23 mouse cellular contexts compared by ENCODE assay signal in genomic region chr19:55166741-55167140, GRCm38 (mm10). TPM values are rescaled to one million over a fixed set of nuclear protein-coding genes. Genes with fewer than 3 reads are reported as not detected.
DNase-seq lines count a peak whose midpoint lies in the region; ATAC-seq and TF ChIP-seq lines count a peak whose summit lies in the region.
"Had no signal": no experiment of that assay in that cellular context is flagged by ENCODE, and none has a peak within 500 bp of the region (broad histone marks: within the 10 kb centered on the region; RNA-seq: fewer than 3 reads in every experiment).

No protein-coding gene starts in this region.

- no peak overlapping the region for H3K4me3 ChIP-seq in liver, postnatal 0 days (ENCODE audit: low read depth, low read length)
- no peak overlapping the region for H3K4me3 ChIP-seq in brown adipose tissue, adult 24 weeks (ENCODE audit: insufficient read depth, low read depth, low read length)
- H3K4me3 ChIP-seq: embryonic facial prominence, embryonic 10.5 days; embryonic facial prominence, embryonic 12.5 days; forebrain, embryonic 13.5 days; forebrain, embryonic 15.5 days had no signal

- ATAC-seq in liver, postnatal 0 days = peak; percentile 59; the same call in 1 of the 2 replicates
- ATAC-seq: forebrain, embryonic 13.5 days; forebrain, embryonic 15.5 days; forebrain, postnatal 0 days had no signal

- no peaks in the 10 kb centered on the region for H3K36me3 ChIP-seq in liver, postnatal 0 days (replicated peaks; ENCODE audit: insufficient read depth, low read length)
- H3K36me3 ChIP-seq: embryonic facial prominence, embryonic 10.5 days; embryonic facial prominence, embryonic 12.5 days; forebrain, embryonic 15.5 days had no signal

- no peak for TF ChIP-seq CTCF in liver, postnatal 0 days (IDR thresholded peaks at IDR 0.05; ENCODE audit: low read depth)

- no peak overlapping the region for H3K9ac ChIP-seq in liver, postnatal 0 days (replicated peaks)
- H3K9ac ChIP-seq: embryonic facial prominence, embryonic 12.5 days; forebrain, embryonic 13.5 days; forebrain, embryonic 15.5 days; forebrain, postnatal 0 days had no signal

- H3K4me2 ChIP-seq in liver, postnatal 0 days (ENCODE audit: low read depth, low read length) = no peak overlapping the region
- H3K4me2 ChIP-seq: embryonic facial prominence, embryonic 12.5 days; forebrain, embryonic 13.5 days; forebrain, embryonic 15.5 days had no signal

- DNase-seq in kidney, adult 9 months = peak; percentile 47
- no peak for DNase-seq in kidney, adult 18-20 months
- DNase-seq in liver, postnatal 0 days = no peak
- DNase-seq in liver = no peak
- DNase-seq in cerebellum, postnatal 4 days (ENCODE audit: low spot score in 2 of 2) = no peak
- DNase-seq: adrenal gland, adult 8-10 months; adrenal gland, postnatal 14 days; adrenal gland, postnatal 36 days; cerebellum, adult 11 months; cerebellum, adult 18-20 months; cerebellum, adult 8-10 months; cerebellum, adult 9-11 months; cerebellum, postnatal 14 days; cerebellum, postnatal 36 days; forebrain, postnatal 0 days had no signal

- H3K9me3 ChIP-seq in liver, postnatal 0 days (ENCODE audit: low read length) = peaks cover 2% of the 10 kb centered on the region; the same call in 1 of the 2 replicates
- H3K9me3 ChIP-seq: forebrain, embryonic 15.5 days had no signal

- H3K4me1 ChIP-seq in liver, postnatal 0 days (ENCODE audit: insufficient read depth) = 0 out of 2 replicates have a peak, but pooled peaks cover 2% of the 10 kb centered on the region
- H3K4me1 ChIP-seq in brown adipose tissue, adult 24 weeks (ENCODE audit: control insufficient read depth, insufficient read depth, insufficient read length, low read length) = peaks cover 7% of the 10 kb centered on the region
- H3K4me1 ChIP-seq: embryonic facial prominence, embryonic 10.5 days; embryonic facial prominence, embryonic 12.5 days; forebrain, embryonic 13.5 days; forebrain, embryonic 15.5 days had no signal

- H3K27ac ChIP-seq in liver, postnatal 0 days (ENCODE audit: low read depth) = no peak overlapping the region
- peak overlapping the region; percentile 95 for H3K27ac ChIP-seq in brown adipose tissue, adult 24 weeks (replicated peaks; ENCODE audit: low read depth, low read length)
- H3K27ac ChIP-seq: embryonic facial prominence, embryonic 10.5 days; embryonic facial prominence, embryonic 12.5 days; forebrain, embryonic 13.5 days; forebrain, embryonic 15.5 days had no signal

- TF ChIP-seq EP300 in liver, postnatal 0 days (IDR thresholded peaks at IDR 0.05; ENCODE audit: low read depth) = no peak

- no peaks in the 10 kb centered on the region for H3K27me3 ChIP-seq in liver, postnatal 0 days (ENCODE audit: insufficient read depth, low read length)
- H3K27me3 ChIP-seq: embryonic facial prominence, embryonic 12.5 days; forebrain, embryonic 13.5 days; forebrain, embryonic 15.5 days had no signal

- 55% methylated on average over 2 of the region's 2 CpGs for WGBS in liver, postnatal 0 days (ENCODE audit: insufficient replicate concordance)

RNA-seq across cellular contexts. Expression of gene Tectb, which starts 13.8 kb away (rescaled TPM):
- polyA plus RNA-seq in liver, postnatal 0 days (2015; fragmentation: Nextera tagmentation; extraction: Ambion mirVana) = 0.09 and 0.19 TPM in 2 replicates
- not detected in 2 replicates for polyA plus RNA-seq in brown adipose tissue, adult 24 weeks (2012; ENCODE audit: insufficient read depth, insufficient read length, missing spikeins)
- polyA plus RNA-seq: C2C12; cortical plate, adult 2 months; embryonic facial prominence, embryonic 10.5 days; forebrain, embryonic 11.5 days had no signal

RNA-seq across cellular contexts. Expression of gene Gpam, which starts 39.7 kb away (rescaled TPM):
- polyA plus RNA-seq in liver, postnatal 0 days (2015; fragmentation: Nextera tagmentation; extraction: Ambion mirVana) = 19.8 and 24.2 TPM in 2 replicates
- polyA plus RNA-seq in brown adipose tissue, adult 24 weeks (2012; ENCODE audit: insufficient read depth, insufficient read length, missing spikeins) = 110 and 122 TPM in 2 replicates
